Mouse (Mus musculus): ENCODE results near the gene 1700049E17Rik1. TPM values are rescaled to one million over a fixed set of nuclear protein-coding genes. Genes with fewer than 3 reads are reported as not detected.

1700049E17Rik1 gene
- polyA plus RNA-seq (2012; ENCODE audit: low replicate concordance): not detected in 2 replicates

GRCm38 (mm10) chr14:41924649-41925048 is at the start of gene 1700049E17Rik1:
1700049E17Rik1 (plus strand) TSS chr14:41924949.

DNA sequence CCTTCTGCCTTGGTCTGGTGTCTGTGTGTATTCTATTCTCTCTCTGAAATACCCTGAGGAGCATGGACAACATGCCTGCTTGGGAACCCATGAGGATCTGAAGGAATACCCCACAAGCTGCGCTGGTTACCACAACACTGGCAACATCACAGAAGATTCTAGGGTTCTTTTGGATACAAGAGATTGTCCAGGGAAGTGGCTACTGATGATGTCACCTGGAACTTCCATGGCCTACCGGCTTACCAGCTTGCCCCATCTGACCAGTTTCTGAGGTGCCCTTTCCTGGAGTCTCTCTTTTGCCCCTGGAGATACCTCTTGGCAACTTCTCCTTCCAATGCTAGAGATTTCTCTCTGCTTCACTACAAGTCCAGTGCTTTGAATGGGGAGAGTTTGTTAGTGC is 17.6 kb upstream of the 1700049E17Rik1 start, which contains the start of gene Gm7980:
Gm7980 (minus strand) TSS at position 101 of the 400 bp plus-strand sequence.

DNA sequence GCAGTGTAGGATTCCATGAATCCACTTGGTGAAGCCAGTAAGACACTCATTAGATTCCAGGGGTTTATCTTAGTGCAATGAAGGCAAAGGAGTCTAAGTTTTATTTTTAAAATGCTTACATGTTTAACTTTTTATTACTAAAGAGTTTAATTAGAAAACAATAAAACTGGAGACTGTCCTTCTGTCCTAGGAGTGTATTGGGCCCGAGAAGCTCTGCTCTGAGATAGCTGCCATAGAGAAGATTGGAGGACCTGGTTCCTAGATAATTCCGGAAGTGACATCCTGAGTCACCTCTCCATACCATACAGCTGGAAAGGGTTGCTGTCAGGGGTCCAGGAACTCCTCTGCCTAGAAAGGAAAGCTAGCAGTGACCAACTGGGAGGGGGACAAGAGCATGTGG is 18.9 kb downstream of the 1700049E17Rik1 start, which contains the start of gene 1700024B05Rik:
1700024B05Rik (plus strand) TSS at position 301 of the 400 bp plus-strand sequence.

DNA sequence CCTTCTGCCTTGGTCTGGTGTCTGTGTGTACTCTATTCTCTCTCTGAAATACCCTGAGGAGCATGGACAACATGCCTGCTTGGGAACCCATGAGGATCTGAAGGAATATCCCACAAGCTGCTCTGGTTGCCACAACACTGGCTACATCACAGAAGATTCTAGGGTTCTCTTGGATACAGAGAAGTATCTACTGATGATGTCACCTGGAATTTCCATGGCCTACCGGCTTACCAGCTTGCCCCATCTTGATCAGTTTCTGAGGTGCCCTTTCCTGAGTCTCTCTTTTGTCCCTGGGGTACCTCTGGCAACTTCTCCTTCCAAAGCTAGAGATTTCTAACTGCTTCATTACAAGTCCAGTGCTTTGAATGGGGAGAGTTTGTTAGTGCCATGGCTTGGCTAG is 43.1 kb downstream of the 1700049E17Rik1 start, which contains the start of gene Gm6401:
Gm6401 (minus strand) TSS at position 101 of the 400 bp plus-strand sequence.

Other genes starting within 250 kb of the 1700049E17Rik1 start
- gene Gm8068, start 223.1 kb upstream of the 1700049E17Rik1 start, polyA plus RNA-seq (2012; ENCODE audit: low replicate concordance): not detected in 2 replicates
- not detected in 2 replicates for gene Gm7929, start 174.3 kb upstream of the 1700049E17Rik1 start, polyA plus RNA-seq (2012; ENCODE audit: low replicate concordance)
- gene Gm47189, start 152.5 kb upstream of the 1700049E17Rik1 start, polyA plus RNA-seq (2012; ENCODE audit: low replicate concordance): not detected in 2 replicates
- not detected in 2 replicates for gene Gm7980, start 17.7 kb upstream of the 1700049E17Rik1 start, polyA plus RNA-seq (2012; ENCODE audit: low replicate concordance)
- not detected in 2 replicates for gene 1700024B05Rik, start 19.0 kb downstream of the 1700049E17Rik1 start, polyA plus RNA-seq (2012; ENCODE audit: low replicate concordance)
- gene Gm6401, start 43.0 kb downstream of the 1700049E17Rik1 start, polyA plus RNA-seq (2012; ENCODE audit: low replicate concordance): not detected in 2 replicates
- not detected in 2 replicates for gene Gm3543, start 58.4 kb downstream of the 1700049E17Rik1 start, polyA plus RNA-seq (2012; ENCODE audit: low replicate concordance)
- gene Gm7951, start 192.4 kb downstream of the 1700049E17Rik1 start, polyA plus RNA-seq (2012; ENCODE audit: low replicate concordance): not detected in 2 replicates
- gene Gm17027, start 237.7 kb downstream of the 1700049E17Rik1 start, polyA plus RNA-seq (2012; ENCODE audit: low replicate concordance): not detected in 2 replicates